Mouse (Mus musculus): Measurements from ENCODE around the gene Prkci. TPM values are rescaled to one million over a fixed set of nuclear protein-coding genes. Genes with fewer than 3 reads are reported as not detected.

The Prkci gene
- polyA plus RNA-seq, 1 experiment, result 240 TPM

- Histone ChIP-seq H3K9me3 (replicated peaks; ENCODE audit: control insufficient read depth, insufficient read depth, low read length, poor library complexity, severe bottlenecking) (no peaks in the 10 kb centered on the region), H3K4me3 (ENCODE audit: low read depth, low read length) (peak overlapping the region; percentile 37), H3K27me3 (ENCODE audit: control insufficient read depth, insufficient read depth, low read length, poor library complexity, severe bottlenecking) (no peaks in the 10 kb centered on the region), H3K27ac (ENCODE audit: insufficient read depth, low read length) (peak overlapping the region; percentile 37), H3K4me1 (ENCODE audit: control insufficient read depth, insufficient read depth, low read length) (no peaks in the 10 kb centered on the region), H3K36me3 (ENCODE audit: control insufficient read depth, insufficient read depth, low read length, poor library complexity, severe bottlenecking) (no peaks in the 10 kb centered on the region), H3K9ac (ENCODE audit: low read depth, poor library complexity, severe bottlenecking) (peak overlapping the region; percentile 60)
- TF ChIP-seq EP300 (IDR thresholded peaks at IDR 0.05; ENCODE audit: insufficient read depth, low read depth, low read length) (no peak), POLR2A (IDR thresholded peaks at IDR 0.05; ENCODE audit: insufficient read depth, low read length) (no peak), CTCF (IDR thresholded peaks at IDR 0.05; ENCODE audit: low read depth, low read length) (no peak)
Observed at GRCm38 (mm10) chr3:31061103-31061785, 65.7 kb downstream of the Prkci start.

- no peaks in the 10 kb centered on the region for H3K36me3 ChIP-seq (ENCODE audit: control insufficient read depth, insufficient read depth, low read length, poor library complexity, severe bottlenecking)
- no peaks in the 10 kb centered on the region for H3K4me1 ChIP-seq (ENCODE audit: control insufficient read depth, insufficient read depth, low read length)
- H3K9ac ChIP-seq (ENCODE audit: low read depth, poor library complexity, severe bottlenecking), result peak overlapping the region; percentile 60
- H3K27me3 ChIP-seq (ENCODE audit: control insufficient read depth, insufficient read depth, low read length, poor library complexity, severe bottlenecking), result no peaks in the 10 kb centered on the region
- H3K27ac ChIP-seq (ENCODE audit: insufficient read depth, low read length), result 0 out of 2 replicates have a peak overlapping the region, but pooled peaks have one; percentile 37
- H3K4me3 ChIP-seq (ENCODE audit: low read depth, low read length), result peak overlapping the region; percentile 37
- no peak for TF ChIP-seq EP300 (IDR thresholded peaks at IDR 0.05; ENCODE audit: insufficient read depth, low read depth, low read length)
- TF ChIP-seq CTCF (IDR thresholded peaks at IDR 0.05; ENCODE audit: low read depth, low read length), result peak; percentile 75
- TF ChIP-seq POLR2A (IDR thresholded peaks at IDR 0.05; ENCODE audit: insufficient read depth, low read length), result no peak
- no peaks in the 10 kb centered on the region for H3K9me3 ChIP-seq (replicated peaks; ENCODE audit: control insufficient read depth, insufficient read depth, low read length, poor library complexity, severe bottlenecking)
Observed at GRCm38 (mm10) chr3:31061786-31062120, 66.2 kb downstream of the Prkci start.

GRCm38 (mm10) chr3:31062325-31062724, 66.8 kb downstream of the Prkci start:
- Histone ChIP-seq H3K4me3 (ENCODE audit: low read depth, low read length) (no peak overlapping the region), H3K4me1 (ENCODE audit: control insufficient read depth, insufficient read depth, low read length) (no peaks in the 10 kb centered on the region), H3K27me3 (ENCODE audit: control insufficient read depth, insufficient read depth, low read length, poor library complexity, severe bottlenecking) (no peaks in the 10 kb centered on the region), H3K27ac (ENCODE audit: insufficient read depth, low read length) (no peak overlapping the region), H3K9me3 (replicated peaks; ENCODE audit: control insufficient read depth, insufficient read depth, low read length, poor library complexity, severe bottlenecking) (no peaks in the 10 kb centered on the region), H3K9ac (ENCODE audit: low read depth, poor library complexity, severe bottlenecking) (no peak overlapping the region), H3K36me3 (ENCODE audit: control insufficient read depth, insufficient read depth, low read length, poor library complexity, severe bottlenecking) (no peaks in the 10 kb centered on the region)
- TF ChIP-seq CTCF (IDR thresholded peaks at IDR 0.05; ENCODE audit: low read depth, low read length), result no peak
- TF ChIP-seq POLR2A (IDR thresholded peaks at IDR 0.05; ENCODE audit: insufficient read depth, low read length), result no peak
- TF ChIP-seq EP300 (IDR thresholded peaks at IDR 0.05; ENCODE audit: insufficient read depth, low read depth, low read length), result no peak

- H3K4me1 ChIP-seq (ENCODE audit: control insufficient read depth, insufficient read depth, low read length), result no peaks in the 10 kb centered on the region
- H3K9me3 ChIP-seq (replicated peaks; ENCODE audit: control insufficient read depth, insufficient read depth, low read length, poor library complexity, severe bottlenecking), result peaks cover 7% of the 10 kb centered on the region; the same call in 1 of the 2 replicates
- no peak overlapping the region for H3K4me3 ChIP-seq (ENCODE audit: low read depth, low read length)
- H3K27ac ChIP-seq (ENCODE audit: insufficient read depth, low read length), result no peak overlapping the region
- peaks cover 1% of the 10 kb centered on the region; the same call in 1 of the 2 replicates for H3K27me3 ChIP-seq (ENCODE audit: control insufficient read depth, insufficient read depth, low read length, poor library complexity, severe bottlenecking)
- H3K36me3 ChIP-seq (ENCODE audit: control insufficient read depth, insufficient read depth, low read length, poor library complexity, severe bottlenecking), result no peaks in the 10 kb centered on the region
- H3K9ac ChIP-seq (ENCODE audit: low read depth, poor library complexity, severe bottlenecking), result no peak overlapping the region
- TF ChIP-seq CTCF (IDR thresholded peaks at IDR 0.05; ENCODE audit: low read depth, low read length), result no peak
- no peak for TF ChIP-seq EP300 (IDR thresholded peaks at IDR 0.05; ENCODE audit: insufficient read depth, low read depth, low read length)
- no peak for TF ChIP-seq POLR2A (IDR thresholded peaks at IDR 0.05; ENCODE audit: insufficient read depth, low read length)
Observed at GRCm38 (mm10) chr3:31068482-31068881, 72.9 kb downstream of the Prkci start.

- peaks cover 1% of the 10 kb centered on the region; the same call in 1 of the 2 replicates for H3K27me3 ChIP-seq (ENCODE audit: control insufficient read depth, insufficient read depth, low read length, poor library complexity, severe bottlenecking)
- H3K4me3 ChIP-seq (ENCODE audit: low read depth, low read length), result no peak overlapping the region
- no peaks in the 10 kb centered on the region for H3K4me1 ChIP-seq (ENCODE audit: control insufficient read depth, insufficient read depth, low read length)
- H3K9ac ChIP-seq (ENCODE audit: low read depth, poor library complexity, severe bottlenecking), result no peak overlapping the region
- no peak for TF ChIP-seq POLR2A (IDR thresholded peaks at IDR 0.05; ENCODE audit: insufficient read depth, low read length)
- no peak for TF ChIP-seq EP300 (IDR thresholded peaks at IDR 0.05; ENCODE audit: insufficient read depth, low read depth, low read length)
- TF ChIP-seq CTCF (IDR thresholded peaks at IDR 0.05; ENCODE audit: low read depth, low read length), result no peak
- H3K27ac ChIP-seq (ENCODE audit: insufficient read depth, low read length), result no peak overlapping the region
- peaks cover 7% of the 10 kb centered on the region; the same call in 1 of the 2 replicates for H3K9me3 ChIP-seq (replicated peaks; ENCODE audit: control insufficient read depth, insufficient read depth, low read length, poor library complexity, severe bottlenecking)
- H3K36me3 ChIP-seq (ENCODE audit: control insufficient read depth, insufficient read depth, low read length, poor library complexity, severe bottlenecking), result no peaks in the 10 kb centered on the region
Observed at GRCm38 (mm10) chr3:31071804-31072203, 76.3 kb downstream of the Prkci start.

GRCm38 (mm10) chr3:31075808-31076207, 80.3 kb downstream of the Prkci start:
- Histone ChIP-seq H3K36me3 (ENCODE audit: control insufficient read depth, insufficient read depth, low read length, poor library complexity, severe bottlenecking) (no peaks in the 10 kb centered on the region), H3K4me3 (ENCODE audit: low read depth, low read length) (no peak overlapping the region), H3K9ac (ENCODE audit: low read depth, poor library complexity, severe bottlenecking) (no peak overlapping the region), H3K9me3 (replicated peaks; ENCODE audit: control insufficient read depth, insufficient read depth, low read length, poor library complexity, severe bottlenecking) (no peaks in the 10 kb centered on the region), H3K27ac (ENCODE audit: insufficient read depth, low read length) (no peak overlapping the region), H3K4me1 (ENCODE audit: control insufficient read depth, insufficient read depth, low read length) (no peaks in the 10 kb centered on the region), H3K27me3 (ENCODE audit: control insufficient read depth, insufficient read depth, low read length, poor library complexity, severe bottlenecking) (no peaks in the 10 kb centered on the region)
- TF ChIP-seq EP300 (IDR thresholded peaks at IDR 0.05; ENCODE audit: insufficient read depth, low read depth, low read length) (no peak), POLR2A (IDR thresholded peaks at IDR 0.05; ENCODE audit: insufficient read depth, low read length) (no peak), CTCF (IDR thresholded peaks at IDR 0.05; ENCODE audit: low read depth, low read length) (no peak)
